Mouse (Mus musculus): ENCODE measurements around the gene Svs5.
"Not testable (repeated sequence)": the region's sequence is repeated elsewhere in the genome, so short reads cannot be mapped to it uniquely, and the experiment has no call there.

Svs5 gene

DNA sequence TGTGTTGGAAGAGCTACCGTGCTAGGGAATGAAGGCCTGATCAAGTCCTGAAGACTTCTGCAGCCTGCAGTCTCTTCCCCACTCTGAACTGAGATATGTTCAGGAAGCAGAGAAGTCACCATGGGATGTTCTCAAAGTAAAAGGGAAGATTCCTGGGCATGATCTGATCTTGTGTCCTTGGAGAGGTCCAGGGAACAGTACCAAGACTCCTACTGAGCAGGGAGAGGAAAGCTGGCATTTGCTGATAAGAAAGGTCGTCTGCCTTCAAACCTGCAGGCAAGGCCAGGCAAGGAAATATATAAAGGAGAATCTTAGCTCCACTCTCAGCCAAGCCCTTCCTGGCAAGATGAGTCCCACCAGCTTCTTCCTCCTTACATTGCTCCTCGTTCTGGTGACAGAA lies at the start of gene Svs5:
Svs5 (plus strand) TSS at position 301 of the 400 bp plus-strand sequence.
- not testable (repeated sequence) for DNase-seq

DNA sequence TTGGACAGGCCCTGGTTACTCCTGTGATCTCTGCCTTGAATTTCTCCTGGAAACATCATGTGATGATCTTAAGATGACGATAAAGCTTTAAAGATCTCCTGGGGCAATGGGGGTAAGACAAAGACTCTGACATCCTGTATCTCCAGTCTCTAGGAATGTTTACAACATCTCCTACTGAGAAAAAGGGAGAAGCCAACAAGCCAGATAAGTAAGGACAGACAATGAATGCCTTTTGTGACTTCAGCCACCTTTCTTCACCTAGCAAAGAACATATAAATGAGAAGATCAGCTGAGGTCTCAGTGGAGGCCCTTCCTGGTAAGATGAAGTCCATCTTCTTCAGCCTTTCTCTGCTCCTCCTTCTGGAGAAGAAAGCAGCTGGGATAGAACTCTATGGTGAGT lies 43.6 kb upstream of the Svs5 start, which contains the start of gene Svs3a:
Svs3a (plus strand) TSS at position 301 of the 400 bp plus-strand sequence.
- not testable (repeated sequence) for DNase-seq

GRCm38 (mm10) chr2:164312599-164312998 lies 19.9 kb upstream of the Svs5 start:
- DNase-seq, result no peak

GRCm38 (mm10) chr2:164315460-164315859 lies 17.1 kb upstream of the Svs5 start:
- not testable (repeated sequence) for DNase-seq

- not testable (repeated sequence) for DNase-seq
Measured at GRCm38 (mm10) chr2:164316451-164316850, 16.1 kb upstream of the Svs5 start, which contains the start of gene Svs6. TSS of gene Svs6 (plus strand) at chr2:164316751.

- DNase-seq, result no peak
Measured at GRCm38 (mm10) chr2:164320983-164321382, 11.6 kb upstream of the Svs5 start.

GRCm38 (mm10) chr2:164343732-164344131 lies 11.2 kb downstream of the Svs5 start:
- not testable (repeated sequence) for DNase-seq

DNA sequence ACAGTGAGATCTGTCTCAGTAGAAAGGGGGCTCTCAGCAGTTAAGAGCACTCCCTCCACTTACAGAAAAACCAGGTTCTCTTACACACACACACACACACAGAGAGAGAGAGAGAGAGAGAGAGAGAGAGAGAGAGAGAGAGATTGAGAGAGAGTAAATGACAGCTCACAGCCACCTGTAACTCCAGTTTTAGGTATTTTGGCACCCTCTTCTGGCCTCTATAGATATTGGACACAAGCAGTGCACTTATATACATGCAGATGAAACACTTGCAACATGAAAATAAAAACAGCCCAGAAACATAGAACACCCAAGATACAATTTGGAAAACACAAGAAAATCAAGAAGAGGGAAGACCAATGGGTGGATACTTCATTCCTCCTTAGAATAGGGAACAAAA lies 15.2 kb downstream of the Svs5 start:
- DNase-seq, result not testable (repeated sequence)

DNA sequence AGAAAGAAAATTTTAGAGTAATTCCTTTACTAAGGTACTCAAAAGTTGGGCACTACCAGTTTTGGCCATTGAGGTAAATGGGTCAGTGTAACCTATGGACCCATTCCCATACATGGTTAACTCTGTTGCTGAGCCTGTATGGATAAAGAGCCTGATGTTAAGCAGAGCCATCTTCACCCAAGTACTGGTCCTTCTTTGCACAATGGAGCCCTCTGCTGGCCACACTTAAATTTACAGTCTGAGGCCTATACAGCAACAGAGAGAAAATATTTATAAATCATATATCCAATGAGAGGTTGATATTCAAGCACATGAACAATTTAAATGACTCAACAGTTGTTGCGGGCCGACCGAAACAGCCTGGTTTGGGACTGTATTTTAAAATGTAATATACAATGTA lies 16.4 kb downstream of the Svs5 start:
- DNase-seq, result no peak

GRCm38 (mm10) chr2:164352697-164353096 lies 20.2 kb downstream of the Svs5 start:
- no peak for DNase-seq

DNA sequence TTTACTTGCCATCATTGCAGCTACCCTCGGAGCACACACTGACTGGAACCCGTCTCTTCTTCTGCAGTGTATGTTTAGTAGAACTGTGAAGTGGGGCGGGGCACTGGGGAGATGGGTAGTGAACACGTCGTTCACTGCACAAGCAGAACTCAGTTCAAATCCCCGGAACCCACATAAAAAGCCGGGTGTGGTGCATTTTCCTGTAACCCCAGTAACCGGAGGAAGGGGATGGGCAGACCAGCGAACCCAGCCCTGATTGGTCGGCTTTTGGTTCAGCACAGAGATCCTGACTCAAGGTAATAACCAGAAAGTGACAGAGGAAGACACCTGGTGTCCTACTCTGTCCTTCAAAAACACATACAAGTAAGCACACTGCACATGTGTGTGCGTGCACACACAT lies 20.8 kb downstream of the Svs5 start:
- no peak for DNase-seq

- no peak for DNase-seq
Measured at GRCm38 (mm10) chr2:164356177-164356967, 23.8 kb downstream of the Svs5 start.

DNA sequence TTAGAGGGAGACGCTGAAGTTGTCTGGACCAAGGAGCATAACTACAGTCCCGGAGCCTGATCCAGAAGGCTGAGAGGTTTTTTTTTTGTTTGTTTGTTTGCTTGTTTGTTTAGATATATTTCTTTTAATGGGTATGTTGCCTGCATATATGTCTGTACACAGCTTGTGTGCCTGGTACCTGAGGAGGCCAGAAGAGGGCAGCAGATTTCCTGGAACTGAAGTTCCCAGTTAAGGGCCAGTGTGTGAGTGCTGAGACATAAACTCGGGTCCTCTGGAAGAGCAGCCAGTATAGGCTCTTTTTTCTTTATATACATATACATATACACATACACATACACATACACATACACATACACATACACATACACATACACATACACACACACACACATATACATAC lies 25.8 kb downstream of the Svs5 start:
- DNase-seq, result no peak

DNA sequence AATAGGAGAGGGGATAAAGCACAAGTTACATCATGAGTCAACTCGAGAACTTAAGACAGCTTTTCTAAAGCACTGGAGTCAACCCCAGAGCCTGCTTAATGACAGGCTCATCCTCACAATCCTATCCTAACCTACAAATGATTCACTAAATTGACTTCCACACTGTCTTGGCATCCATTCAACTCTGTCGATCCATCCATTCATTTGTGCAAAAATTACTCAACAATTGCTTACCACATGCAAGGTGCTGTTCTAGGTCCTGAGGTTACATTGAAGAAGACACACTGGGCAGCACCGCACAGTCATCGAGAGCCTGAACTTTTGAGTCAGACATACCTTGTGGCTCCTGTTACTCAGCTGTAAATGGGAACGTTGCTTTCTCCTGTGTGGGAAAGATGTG lies 26.5 kb downstream of the Svs5 start:
- no peak for DNase-seq

DNA sequence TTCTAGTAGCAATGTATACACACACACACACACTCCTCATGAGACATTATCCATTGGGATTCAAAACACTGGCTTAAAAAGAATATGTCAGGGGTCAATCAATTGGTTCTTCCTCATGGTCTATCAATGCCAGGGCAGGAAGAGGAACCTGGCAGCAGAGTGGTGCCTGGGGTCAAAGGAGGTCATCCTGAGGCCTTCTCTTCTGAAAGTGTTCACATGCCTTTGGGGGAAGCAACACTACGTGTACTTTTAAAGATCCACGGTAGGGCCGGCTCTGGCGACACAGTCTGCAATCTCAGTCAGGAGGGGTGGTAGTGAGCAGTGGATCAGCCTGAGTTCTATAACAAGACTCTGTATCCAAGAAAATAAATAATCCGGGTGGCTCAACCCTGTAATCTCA lies 27.1 kb downstream of the Svs5 start:
- no peak for DNase-seq

DNA sequence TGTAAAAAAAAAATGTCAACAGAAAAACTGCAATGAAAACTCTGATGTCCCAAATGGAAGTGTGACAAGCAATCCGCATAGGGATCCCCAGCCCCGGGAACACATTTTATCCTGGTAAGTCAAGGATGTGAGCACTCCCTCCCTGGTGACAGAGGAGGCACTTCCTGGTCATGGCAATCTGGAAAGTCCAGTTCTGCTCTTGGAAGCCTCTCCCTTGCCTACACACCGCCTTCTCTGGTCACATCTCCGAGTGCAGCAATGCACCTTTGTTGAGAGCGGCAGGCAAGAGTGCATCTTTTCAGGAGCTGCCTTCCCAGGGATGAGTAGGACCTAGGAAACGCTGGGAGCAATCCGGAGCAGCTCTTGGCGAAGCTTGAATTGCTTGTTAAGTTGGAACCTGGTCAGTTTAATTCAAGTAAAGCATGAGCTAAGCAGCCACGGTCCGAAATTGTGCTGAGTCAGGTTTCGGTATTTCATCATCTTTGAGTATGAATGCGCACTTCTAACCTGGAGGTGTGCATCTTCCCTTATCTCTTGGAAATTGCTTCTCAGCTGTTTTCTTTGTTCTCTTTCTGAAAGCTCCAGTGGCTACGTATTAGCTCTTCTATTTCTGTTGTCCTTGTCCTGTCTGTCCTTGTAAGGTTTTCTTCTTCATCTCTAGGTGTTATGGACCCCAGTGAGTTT lies 28.6 kb downstream of the Svs5 start:
- no peak for DNase-seq

- DNase-seq, result no peak
Measured at GRCm38 (mm10) chr2:164366947-164367346, 34.4 kb downstream of the Svs5 start.

- no peak for DNase-seq
Measured at GRCm38 (mm10) chr2:164368620-164369105, 36.1 kb downstream of the Svs5 start.

- no peak for DNase-seq
Measured at GRCm38 (mm10) chr2:164371371-164371770, 38.8 kb downstream of the Svs5 start.

DNA sequence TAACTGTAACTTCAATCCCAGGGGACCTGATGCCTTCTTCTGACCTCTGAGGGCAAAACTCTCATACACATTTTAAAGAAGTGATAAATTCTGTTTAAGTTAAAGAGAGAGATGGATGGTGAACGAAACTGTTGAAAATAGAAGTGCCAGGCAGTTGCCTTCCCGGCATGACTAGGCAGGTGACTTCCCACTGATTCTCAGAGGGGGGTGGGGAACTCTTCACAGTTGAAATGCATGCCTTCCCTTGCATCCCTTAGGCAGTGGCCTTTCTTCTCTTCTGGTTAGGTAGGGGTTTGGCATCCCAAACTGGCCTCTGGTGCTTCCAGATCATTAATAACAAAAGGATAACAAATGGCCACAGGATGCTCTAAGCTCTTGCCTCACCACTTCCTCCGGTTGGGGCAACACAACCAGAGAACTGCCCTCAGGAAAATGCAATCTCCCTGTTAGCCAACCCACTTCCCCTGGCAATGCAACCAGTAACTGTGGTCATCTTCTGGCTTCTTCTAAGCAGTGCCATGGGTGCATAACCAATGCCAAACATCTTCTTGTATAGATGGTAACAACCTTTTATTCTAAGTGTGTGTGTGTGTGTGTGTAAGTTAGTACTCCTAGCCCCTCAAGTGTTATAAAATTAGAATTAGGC lies 40.0 kb downstream of the Svs5 start:
- no peak for DNase-seq

GRCm38 (mm10) chr2:164373187-164373586 lies 40.6 kb downstream of the Svs5 start:
- DNase-seq, result no peak

GRCm38 (mm10) chr2:164377478-164378426 lies 45.2 kb downstream of the Svs5 start:
- no peak for DNase-seq
